Mouse (Mus musculus): Measurements from ENCODE around the gene Slc7a14. TPM values are rescaled to one million over a fixed set of nuclear protein-coding genes. Genes with fewer than 3 reads are reported as not detected.
"Not testable (repeated sequence)": the region's sequence is repeated elsewhere in the genome, so short reads cannot be mapped to it uniquely, and the experiment has no call there.

Gene Slc7a14
- total RNA-seq (2021) = under 1 TPM; 0.07 to 0.14 TPM
- long read RNA-seq, experiment 1 = 0 reads
- long read RNA-seq, experiment 2 = 0 reads

DNA sequence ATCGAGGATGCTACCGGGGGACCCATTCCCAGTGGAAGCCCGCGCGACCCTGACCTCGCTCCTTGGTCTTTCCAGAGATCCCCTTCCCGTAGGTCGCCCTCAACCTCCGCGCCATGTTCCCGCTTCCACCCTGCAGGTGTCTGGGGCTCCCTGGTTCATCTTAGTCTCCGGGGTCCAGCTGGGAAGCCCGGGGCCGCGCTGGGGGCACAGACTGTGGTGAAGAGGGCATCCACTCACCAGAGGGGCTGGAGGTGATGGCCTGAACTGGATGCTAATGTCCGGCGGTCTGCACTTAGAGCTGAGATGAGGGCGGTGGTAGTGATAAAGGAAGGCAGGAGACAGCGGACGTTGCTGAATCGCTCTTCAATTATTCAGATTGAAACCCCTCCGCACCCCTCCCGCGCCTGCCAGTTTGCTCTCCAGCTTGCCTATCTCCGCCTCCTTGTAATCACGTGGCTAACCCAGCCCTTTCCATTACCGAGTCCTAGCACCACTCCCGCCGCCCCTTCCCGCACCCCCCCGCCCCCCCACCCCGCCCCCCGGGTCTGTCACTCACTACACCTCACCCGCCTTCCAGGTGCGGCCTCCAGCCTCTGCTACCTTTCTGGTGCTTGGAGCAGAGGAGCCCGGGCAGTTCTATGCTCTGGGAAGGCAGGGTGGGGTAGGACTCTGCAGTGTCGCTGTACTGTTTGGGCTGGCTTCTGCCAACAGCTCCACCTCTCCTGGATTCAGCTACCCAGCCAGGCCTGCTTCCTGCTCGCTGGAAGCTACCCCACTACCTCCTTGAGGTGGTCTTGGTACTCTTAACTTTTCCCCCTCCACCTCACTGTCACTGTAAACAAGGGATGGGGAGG, at the start of gene Slc7a14:
Gene Slc7a14 (minus strand): TSS at position 445 of the 854 bp plus-strand sequence.
- peak; percentile 5 for DNase-seq

- no peak for DNase-seq
Observed at GRCm38 (mm10) chr3:31346540-31346939, 36.4 kb upstream of the Slc7a14 start.

DNA sequence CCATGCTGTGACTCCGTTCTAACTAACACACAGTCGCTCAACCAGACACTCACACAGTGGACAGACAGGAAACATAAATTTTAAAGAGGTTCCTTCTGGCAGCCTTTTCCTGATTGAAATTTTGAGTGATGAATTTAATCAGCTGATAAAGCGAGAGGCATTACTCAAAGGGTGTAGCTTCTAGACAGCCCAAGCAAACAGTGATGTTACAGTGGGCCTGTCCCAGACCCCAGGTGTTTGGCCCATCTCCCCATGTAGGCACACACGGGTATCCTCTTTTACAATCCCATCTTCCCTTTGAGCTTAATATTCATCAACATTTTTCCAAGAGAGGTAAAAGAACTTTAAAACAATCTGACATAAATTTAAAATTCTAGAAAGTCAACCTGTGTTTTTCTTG, 35.6 kb upstream of the Slc7a14 start:
- DNase-seq = no peak

GRCm38 (mm10) chr3:31339236-31339635, 29.1 kb upstream of the Slc7a14 start:
- DNase-seq = no peak

GRCm38 (mm10) chr3:31328237-31328836, 18.2 kb upstream of the Slc7a14 start:
- no peak for DNase-seq

DNA sequence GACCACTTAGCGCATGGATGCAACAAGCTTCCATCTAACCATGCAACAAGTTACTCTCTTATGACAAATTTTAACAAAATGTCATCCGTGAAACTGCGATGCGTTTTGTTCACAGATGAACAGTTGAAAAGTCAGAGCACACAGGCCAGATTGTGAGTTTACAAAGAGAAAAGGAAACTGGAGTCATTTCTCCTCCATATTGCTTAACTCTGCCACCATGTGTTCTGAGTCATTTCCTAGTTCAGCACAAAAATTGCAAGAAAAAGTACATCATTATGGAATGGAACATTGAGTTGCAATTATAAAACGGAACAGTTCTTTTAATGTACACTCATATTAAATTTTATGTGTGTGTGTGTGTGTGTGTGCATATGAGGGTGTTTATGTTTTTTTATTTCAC, 17.6 kb upstream of the Slc7a14 start:
- DNase-seq = no peak

GRCm38 (mm10) chr3:31324231-31324654, 14.1 kb upstream of the Slc7a14 start:
- DNase-seq = no peak

DNA sequence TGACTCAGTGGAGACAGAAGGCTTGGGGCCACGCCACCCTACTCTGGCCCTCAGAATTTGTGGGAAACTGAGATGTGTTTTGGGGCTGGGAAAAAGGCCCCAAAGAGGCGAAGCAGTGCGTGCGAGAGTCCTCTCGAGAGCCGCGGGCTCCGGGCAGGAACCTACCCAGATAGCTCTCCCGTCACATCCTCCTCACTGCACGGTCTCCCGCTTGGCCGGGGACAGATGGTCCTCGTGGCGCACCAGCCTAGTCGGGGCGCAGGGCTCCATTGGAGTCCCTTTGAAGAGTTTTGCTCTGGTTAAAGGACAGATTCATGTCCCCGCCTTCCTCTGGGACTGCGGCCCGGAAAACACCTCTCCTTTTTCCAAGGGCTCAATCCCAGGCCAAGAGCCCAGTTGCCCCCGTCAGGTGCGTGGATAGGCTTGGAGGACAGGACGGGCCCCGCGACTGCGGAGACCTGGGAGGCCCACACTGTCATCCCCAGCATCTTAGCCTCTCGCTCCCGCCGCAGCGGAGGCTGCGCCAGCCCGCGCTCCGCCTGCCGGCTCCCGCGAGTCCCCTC, 726 bp downstream of the Slc7a14 start:
- no peak for DNase-seq

DNA sequence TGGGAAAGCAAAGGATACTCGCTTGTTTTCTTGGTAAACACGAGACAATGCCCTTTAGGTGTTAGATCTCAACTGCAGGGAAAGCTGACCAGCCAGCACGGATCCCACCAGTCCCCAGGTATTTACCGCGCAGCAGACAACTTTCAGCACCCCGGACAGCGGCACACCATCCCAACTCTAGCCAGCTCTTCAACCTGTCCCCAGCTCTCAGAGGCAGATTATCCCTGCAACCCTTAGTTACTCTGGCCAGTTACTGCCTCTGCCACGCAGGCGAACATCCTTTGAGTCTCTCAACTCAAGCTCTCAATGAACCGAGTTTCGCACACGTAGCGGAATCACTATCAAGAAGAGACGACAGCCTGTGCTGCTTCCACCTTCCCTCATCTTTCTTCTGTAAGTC, 1.3 kb downstream of the Slc7a14 start:
- DNase-seq = peak; percentile 57

GRCm38 (mm10) chr3:31307936-31308335, 2.2 kb downstream of the Slc7a14 start:
- no peak for DNase-seq

DNA sequence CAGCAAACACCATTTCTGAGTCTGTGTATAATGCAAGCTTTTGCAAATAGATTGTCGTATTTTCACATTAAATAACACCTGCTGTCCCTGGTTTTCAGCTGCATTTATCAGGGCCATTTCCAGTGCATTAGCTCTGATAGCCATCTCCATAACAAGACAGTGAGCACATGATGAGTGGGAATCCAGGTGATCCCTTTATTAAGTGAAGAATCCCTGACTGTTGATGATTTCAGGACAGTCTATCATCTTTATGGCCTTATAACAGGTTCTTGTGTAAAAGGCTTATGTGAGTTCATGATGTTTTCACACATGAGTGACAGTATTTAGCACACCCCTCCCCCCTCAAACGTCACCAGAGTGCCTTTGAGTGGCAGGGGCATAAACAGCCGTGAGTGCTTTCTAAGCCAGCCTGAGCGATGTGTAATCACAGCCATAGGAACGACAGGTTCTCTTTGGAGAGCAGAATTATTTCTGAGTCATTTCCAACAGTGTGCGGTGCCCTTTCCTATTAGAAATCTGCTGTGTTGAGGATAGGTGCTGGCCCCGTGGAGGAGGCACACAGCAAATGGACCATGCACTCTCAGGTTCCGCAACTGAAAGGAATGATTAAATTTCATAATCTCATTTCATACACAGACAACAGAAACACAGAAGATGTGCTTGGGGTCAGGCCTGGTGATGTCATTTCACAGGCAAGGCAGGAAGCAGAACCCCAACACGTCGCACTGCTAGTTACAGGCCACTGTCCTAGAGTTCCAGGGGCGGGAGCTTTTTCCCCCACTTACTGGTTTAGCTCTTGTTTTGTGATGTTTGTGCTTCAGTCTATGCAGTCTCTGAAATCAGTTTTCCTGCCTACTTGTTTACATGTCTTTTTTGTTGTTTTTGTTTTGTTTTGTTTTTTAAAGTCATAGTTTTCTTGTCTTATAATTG, 18.2 kb downstream of the Slc7a14 start:
- no peak for DNase-seq

- DNase-seq = no peak
Observed at GRCm38 (mm10) chr3:31287421-31287948, 22.7 kb downstream of the Slc7a14 start.

DNA sequence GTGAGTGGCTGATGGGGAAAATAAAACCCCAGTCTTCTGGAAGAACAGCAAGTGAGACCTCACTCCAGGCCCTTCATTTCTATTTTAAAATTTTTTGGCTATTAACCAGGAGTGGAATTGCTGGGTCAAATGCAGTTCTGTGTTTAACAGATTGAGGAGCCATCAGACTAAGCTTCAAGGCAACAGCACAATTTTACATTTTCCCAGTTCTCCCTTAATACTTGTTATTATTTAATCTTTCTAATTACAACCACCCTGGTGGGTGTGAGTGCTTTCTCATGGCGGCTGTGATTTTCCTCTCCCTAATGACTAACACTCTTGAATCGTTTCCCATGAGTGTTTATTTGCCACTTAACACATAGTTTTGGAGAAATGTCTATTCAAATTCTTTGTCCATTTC, 29.1 kb downstream of the Slc7a14 start:
- DNase-seq = no peak

DNA sequence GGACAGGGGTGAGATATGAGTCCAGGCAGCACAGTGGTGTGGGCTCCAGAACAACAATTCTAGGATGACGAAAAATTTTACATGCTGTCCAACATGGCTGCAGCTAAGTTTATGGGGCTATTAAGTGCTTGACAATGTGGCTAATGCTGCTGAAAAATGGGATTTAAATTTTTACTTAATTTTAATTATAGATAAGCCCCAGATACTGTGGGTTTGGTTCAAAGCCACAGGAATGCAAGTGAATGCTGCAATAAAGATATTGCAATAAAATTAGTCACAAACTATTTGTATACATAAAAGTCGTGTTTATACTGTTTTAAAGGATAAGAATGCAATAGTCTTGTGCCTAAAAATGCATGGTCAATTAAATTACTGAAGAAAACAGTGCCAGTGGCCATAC, 35.3 kb downstream of the Slc7a14 start:
- DNase-seq = no peak

- DNase-seq = not testable (repeated sequence)
Observed at GRCm38 (mm10) chr3:31273247-31273646, 36.9 kb downstream of the Slc7a14 start.

- DNase-seq = no peak
Observed at GRCm38 (mm10) chr3:31272635-31273034, 37.5 kb downstream of the Slc7a14 start.

DNA sequence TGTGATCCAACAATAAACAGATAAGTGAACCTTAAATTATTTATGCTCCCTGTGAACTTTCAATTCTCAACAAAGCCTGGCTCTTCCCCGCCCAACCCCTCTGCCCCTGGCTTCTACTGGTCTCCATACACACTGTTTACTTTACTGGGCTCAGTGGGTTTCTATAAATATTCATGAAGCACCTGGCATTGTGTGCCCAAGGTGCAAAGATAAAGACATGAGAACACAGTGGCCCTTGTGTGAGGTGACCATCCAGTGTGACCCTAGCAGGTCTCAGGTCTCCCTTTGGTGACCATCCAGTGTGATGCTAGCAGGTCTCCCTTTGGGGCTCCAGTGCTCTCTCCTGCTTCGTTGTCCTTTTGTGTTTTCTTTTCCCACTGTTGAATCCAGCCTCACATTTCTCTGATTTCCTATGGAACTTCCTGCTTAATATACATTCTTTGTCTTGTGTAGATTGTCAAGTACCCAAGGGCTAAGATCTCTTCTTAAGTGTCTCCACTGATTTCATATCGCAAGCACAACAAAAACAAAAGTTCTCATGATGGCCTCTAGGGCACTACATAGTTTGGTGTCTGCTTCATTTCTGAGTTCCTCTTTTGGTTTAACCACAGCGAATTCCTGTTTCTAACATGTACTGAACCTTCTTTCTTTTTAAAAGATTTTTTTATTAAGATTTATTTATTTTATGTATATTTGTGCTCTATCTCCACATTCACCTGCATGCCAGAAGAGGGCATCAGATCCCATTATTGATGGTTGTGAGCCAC, 40.4 kb downstream of the Slc7a14 start:
- no peak for DNase-seq

DNA sequence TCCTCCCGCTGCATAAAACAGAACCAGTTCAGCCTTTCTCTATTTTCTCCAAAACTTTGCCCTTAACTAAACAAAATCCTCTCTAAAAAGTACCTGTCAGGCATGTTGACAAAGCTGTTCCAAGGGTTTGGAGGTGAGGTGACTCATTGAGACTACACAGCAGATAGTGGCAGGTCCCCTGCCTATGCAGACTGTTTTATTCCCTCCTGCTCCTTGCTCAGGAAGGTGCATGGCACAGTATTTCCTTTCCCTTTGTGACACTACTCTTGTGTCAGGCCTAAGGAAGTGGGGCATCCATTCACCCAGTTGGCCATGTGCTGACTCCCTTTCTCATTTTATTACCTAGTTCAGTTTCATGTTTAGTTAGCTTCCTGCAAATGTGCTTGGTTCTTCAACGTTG, 42.3 kb downstream of the Slc7a14 start:
- DNase-seq = no peak

DNA sequence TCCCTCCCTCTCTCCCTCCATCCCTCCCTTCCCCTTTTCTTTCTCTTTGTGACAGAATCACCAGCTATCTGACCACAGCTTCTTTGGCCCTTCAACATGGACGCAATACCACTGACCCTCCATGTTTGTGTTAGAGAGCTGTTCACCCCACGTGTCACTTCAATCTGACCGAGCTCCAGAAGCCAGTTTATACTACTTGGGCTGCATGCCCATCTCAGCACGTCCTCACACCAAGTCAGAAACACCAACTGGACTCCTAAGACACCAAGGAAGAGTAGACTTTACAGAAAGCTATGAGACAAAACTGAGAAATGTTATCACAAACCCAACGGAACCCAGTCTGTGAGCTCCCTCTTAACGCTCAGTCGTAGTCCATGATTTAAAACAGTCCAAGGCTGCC, 43.2 kb downstream of the Slc7a14 start:
- DNase-seq = no peak

DNA sequence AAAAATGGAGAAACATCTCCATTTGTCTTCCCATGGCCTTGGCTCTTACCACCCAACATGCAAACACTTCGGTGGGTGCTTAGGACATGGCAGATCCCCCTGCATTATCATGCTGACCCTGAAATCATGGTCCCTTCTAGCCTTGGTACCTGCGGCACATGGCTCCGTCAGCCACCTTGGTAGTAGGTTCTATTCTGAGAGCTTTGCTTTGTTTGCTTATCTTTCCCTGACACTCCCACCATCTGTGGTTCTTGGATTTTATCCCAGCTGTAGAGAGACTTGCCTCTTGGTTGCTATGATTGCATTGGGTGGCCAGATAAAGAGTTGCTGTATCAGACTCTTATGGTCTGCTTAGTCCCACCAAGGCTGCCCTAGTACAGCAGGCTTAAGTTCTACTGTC, 46.6 kb downstream of the Slc7a14 start:
- no peak for DNase-seq

GRCm38 (mm10) chr3:31261418-31262014, 48.7 kb downstream of the Slc7a14 start:
- no peak for DNase-seq

All from gastrocnemius, postnatal 10 days (tissue).